Mouse (Mus musculus): ENCODE data around the gene Teddm1b.

Gene Teddm1b

DNA sequence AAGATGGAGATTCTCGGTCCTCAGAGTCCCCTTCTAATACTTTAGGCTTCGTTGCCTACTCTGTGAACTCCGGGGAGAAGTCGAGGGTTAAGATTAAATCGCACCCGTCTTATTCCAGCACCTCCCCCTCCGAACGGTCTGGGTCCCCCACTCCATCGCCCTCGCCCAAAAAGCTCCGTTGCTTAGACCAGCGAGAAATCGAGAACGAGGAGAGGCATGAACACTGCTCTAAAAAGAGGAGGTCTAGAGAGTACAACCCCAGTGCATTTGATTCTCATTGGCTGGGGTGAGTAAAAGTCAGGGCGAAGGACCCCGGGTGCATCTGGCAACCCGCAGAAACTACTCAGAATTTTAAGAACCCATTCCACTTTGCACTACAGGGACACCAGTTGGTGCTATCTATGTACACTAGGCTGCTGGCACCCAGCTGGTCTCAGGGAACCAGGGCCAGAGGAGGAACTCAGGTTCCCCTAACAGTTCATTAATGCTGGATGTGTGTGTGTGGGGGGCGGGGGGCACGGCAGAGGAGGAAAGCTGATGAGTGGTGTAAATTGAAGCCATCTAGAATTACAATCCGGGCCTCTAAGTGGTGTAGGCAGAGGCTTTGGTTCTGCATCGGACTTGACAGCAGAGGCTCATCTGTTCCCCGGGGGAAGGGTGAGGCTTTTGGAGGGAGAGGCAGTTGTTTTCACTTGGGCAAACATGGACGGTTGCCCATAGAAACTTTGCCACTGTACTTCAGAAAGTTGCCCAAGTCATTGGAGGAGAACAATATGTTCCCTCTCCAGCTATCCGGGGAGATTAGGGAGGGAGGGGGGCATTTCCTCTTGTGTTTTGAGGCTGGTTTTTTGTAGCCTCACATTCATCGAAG is 26.9 kb downstream of the Teddm1b start:
- peak; percentile 53 for DNase-seq (ENCODE audit: extremely low spot score, low spot score)

GRCm38 (mm10) chr1:153903006-153903405 is 28.9 kb downstream of the Teddm1b start:
- DNase-seq (ENCODE audit: extremely low spot score, low spot score): peak; percentile 22

- DNase-seq (ENCODE audit: extremely low spot score, low spot score): no peak
Observed at GRCm38 (mm10) chr1:153904236-153904635, 30.1 kb downstream of the Teddm1b start.

- DNase-seq (ENCODE audit: extremely low spot score, low spot score): no peak
Observed at GRCm38 (mm10) chr1:153905884-153906283, 31.7 kb downstream of the Teddm1b start.

DNA sequence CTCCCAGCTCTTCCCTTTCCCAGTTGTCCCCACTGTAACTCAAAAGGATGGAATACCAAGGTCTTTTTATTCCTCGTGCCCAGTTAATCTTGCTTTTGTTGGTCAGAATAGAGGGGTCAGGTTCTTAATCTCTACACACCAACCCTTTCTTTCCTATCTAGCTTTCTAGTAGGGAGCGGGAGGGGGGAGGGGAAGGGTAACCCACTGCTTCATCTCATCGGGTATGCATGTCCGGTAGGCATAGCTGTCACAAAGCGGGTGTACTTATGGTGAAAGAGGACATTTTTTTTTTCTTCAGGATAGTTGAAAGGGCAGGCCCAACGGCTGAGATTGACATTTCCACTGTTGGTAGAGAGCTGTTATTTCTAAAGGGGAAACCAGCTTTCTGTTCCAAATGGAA is 34.1 kb downstream of the Teddm1b start:
- no peak for DNase-seq (ENCODE audit: extremely low spot score, low spot score)

DNA sequence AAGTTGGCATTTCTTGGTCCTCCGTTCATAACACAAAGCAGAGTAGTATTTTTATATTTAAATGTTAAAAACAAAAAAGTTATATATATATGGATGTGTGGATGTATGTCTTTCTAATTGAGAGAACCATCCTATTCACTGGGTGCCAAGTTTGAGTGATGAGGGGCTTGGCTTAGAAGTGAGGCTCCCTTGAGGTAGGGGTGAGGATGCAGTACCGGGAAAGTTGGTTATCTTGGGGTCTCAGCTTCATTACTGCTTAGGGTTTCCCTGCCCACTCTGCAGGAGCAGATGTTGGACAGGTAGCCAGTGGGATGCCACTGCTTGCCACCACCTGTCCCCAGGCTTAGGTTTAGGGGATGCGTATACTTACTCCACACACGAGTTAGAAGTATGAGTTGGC is 34.6 kb downstream of the Teddm1b start:
- no peak for DNase-seq (ENCODE audit: extremely low spot score, low spot score)

DNA sequence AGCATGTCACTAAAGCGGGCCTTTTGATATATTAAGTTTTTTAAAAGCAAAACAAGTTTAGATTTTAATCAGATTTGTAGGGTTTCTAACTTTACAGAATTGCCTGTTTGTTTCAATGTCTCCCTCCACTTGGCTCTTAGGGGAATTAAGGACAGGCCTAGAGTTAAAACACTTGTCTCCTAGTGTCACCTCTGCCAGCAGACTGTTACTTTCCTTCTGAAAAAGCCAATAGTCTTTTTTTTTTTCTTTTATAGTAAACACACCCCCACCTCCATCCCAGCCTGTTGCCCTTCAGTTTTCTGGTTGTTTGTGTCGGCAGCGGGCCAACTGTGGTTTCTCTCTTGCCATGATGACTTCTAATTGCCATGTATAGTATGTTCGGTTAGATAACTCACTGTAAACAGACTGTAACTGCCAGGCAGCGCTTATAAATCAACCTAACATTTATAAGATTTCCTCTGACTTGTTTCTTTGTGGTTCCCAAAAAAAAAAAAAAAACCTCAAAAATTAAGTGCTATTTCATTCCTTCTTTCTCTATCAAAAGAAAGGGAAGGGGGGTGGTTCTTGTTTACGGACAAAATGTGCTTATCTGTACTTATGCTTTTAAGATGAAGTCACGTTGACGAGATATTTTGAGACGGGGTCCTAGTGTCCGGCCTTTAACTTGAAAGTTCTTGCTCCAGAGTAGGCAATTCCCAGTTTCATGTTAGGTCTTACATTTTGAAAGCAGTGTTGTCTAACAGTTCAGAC is 35.2 kb downstream of the Teddm1b start:
- DNase-seq (ENCODE audit: extremely low spot score, low spot score): no peak

DNA sequence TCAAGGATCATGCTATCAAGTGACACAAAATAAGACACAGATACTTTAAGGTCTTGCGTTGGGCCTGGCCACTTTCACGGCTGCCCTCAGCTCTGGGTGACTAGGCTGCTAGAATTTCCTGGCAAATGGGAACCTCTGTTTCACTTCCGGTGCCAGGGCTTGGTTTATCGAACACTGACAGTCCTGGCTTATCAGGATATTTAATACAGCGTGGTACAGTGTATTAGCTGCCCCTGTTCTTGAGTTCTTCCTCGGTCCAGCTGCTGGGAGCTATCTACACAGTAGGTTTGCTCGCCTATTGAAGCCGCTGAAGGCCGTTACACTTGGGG is 35.8 kb downstream of the Teddm1b start:
- no peak for DNase-seq (ENCODE audit: extremely low spot score, low spot score)

GRCm38 (mm10) chr1:153910423-153910822 is 36.3 kb downstream of the Teddm1b start:
- DNase-seq (ENCODE audit: extremely low spot score, low spot score): no peak

GRCm38 (mm10) chr1:153911276-153911795 is 37.2 kb downstream of the Teddm1b start:
- no peak for DNase-seq (ENCODE audit: extremely low spot score, low spot score)

DNA sequence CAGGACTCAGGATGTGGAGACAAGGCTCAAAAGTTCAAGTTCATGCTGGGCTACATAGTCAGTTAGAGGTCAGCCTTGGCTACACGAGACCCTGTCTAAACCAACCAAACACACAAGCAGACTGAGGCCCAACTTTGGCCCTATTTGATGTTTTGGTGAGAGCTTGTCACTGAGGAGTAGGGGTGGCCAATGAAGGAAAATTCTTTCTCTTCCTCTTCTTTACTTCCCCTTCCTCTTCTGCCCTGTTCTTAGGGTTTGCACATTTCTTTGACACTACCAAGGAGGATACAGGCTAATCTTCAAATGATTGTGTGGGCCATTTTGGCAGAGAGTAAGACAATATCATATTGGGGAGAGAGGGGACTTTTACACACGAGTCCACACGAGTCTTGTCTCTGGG is 39.7 kb downstream of the Teddm1b start:
- no peak for DNase-seq (ENCODE audit: extremely low spot score, low spot score)

DNA sequence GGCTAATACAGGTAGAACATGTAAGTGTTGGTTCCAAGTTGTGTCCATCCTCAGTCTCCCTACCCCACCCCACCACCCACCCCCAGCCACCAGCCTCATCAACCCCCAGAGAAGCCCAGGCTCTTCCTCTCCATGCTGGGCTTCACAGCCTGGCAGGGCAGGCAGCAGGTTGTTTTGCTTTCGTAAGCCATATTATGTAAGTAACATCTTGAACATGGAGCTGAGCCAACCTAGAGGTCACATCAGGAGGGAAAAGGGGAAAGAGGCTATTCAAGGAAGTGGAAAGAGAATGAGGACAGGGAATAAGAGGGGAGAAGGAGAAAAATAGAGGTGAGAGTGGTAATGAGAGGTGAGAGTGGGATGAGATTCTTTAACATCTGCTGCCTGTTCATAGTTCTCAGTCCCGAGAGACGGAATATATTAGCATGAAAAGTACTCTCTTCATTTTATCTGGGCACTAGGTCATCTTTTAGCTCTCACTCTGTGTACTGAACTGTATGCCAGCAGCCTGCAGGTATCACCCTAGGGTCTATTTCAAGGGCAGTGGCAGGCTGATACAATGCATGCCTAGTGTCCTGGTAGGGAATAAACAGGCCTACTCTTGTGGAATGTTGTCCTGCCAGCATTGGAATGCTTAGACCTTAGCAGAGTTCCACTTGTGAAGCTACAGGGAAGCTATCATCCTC is 44.5 kb downstream of the Teddm1b start:
- no peak for DNase-seq (ENCODE audit: extremely low spot score, low spot score)

GRCm38 (mm10) chr1:153921642-153922041 is 47.5 kb downstream of the Teddm1b start:
- no peak for DNase-seq (ENCODE audit: extremely low spot score, low spot score)

GRCm38 (mm10) chr1:153922571-153923021 is 48.5 kb downstream of the Teddm1b start:
- no peak for DNase-seq (ENCODE audit: extremely low spot score, low spot score)

- no peak for DNase-seq (ENCODE audit: extremely low spot score, low spot score)
Observed at GRCm38 (mm10) chr1:153924395-153925385, 50.5 kb downstream of the Teddm1b start.
